Mouse (Mus musculus) embryonic fibroblast, embryonic 13.5 days (primary cell): ENCODE results near the gene Unc5c. TPM values are rescaled to one million over a fixed set of nuclear protein-coding genes. Genes with fewer than 3 reads are reported as not detected.

Experiments
- H3K27ac ChIP-seq: 2 replicates; pipeline ENCODE4 v1.5.1; 2012; ENCODE audit warnings: low read length, control low read depth, inconsistent platforms; ENCODE audit not compliant: insufficient read depth
- H3K4me1 ChIP-seq: 2 replicates; pipeline ENCODE4 v1.6.1; 2011; ENCODE audit warnings: low read length; ENCODE audit not compliant: control insufficient read depth, insufficient read depth
- H3K4me3 ChIP-seq: 2 replicates; pipeline ENCODE4 v1.5.1; 2011; ENCODE audit warnings: mild to moderate bottlenecking, control low read depth, low read length; ENCODE audit not compliant: insufficient read depth
- CTCF ChIP-seq: IDR thresholded peaks from 2 replicates; pipeline ENCODE4 v1.5.1; 2011; ENCODE audit warnings: mild to moderate bottlenecking, control low read depth, low read length, moderate library complexity, borderline replicate concordance; ENCODE audit not compliant: insufficient read depth
- POLR2A ChIP-seq: IDR thresholded peaks from 2 replicates; pipeline ENCODE4 v1.6.1; 2011; ENCODE audit warnings: low read depth, mild to moderate bottlenecking, control low read depth, low read length, moderate library complexity
- polyA plus RNA-seq: library from polyadenylated mRNA; stranded (reverse); fragments of >200 nt; gene quantifications from 2 replicates; pipeline ENCODE4 v1.2.4, GENCODE M21; 2011; ENCODE audit warnings: low read depth; ENCODE audit not compliant: missing spikeins, insufficient read length

The Unc5c gene
- polyA plus RNA-seq, 1 experiment = 23.8 TPM

DNA sequence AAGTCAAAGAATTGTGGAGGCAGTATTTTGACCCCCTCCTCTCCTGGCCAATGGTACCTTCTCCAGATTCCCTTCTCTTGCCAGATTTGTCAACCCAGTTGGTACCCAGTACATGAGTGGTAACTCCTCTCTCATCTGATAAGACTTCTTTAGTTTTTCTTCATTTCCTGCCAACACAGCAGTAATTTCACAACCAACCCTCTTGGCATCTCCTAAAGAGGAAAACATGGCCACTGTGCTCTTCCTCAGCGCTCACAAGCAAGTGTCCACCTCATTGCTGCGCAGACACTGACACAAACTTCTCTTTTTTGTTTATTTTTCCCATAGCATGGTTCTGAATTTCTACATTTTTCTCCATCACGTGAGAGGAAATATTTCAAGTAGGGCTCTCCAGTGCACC lies 38.3 kb downstream of the Unc5c start:
- no peak overlapping the region for H3K27ac ChIP-seq
- H3K4me1 ChIP-seq = no peaks in the 10 kb centered on the region
- no peak overlapping the region for H3K4me3 ChIP-seq
- TF ChIP-seq POLR2A = no peak
- TF ChIP-seq CTCF = no peak

DNA sequence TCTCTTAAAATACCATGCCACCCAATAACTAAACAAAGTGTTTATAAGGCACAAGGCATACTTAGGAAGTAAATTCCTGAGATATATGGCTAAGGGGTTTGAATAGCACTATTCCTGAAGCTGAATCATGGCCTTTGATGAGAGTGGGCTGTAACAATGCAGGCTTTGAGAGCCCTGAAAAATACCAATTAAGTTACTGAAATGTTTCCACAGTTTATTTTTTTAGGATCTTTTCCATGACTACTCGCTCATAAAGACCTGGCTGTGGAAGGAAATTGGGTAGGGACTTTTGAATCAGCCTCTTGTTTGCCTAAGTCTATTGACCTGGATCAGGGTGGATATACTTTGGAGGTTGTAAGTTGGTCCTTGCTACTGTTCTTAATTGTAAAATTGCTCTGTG lies 44.8 kb downstream of the Unc5c start:
- H3K27ac ChIP-seq = peak overlapping the region; percentile 64; the same call in 1 of the 2 replicates
- TF ChIP-seq POLR2A (no peak), CTCF (no peak)
- H3K4me1 ChIP-seq = no peaks in the 10 kb centered on the region
- no peak overlapping the region for H3K4me3 ChIP-seq

DNA sequence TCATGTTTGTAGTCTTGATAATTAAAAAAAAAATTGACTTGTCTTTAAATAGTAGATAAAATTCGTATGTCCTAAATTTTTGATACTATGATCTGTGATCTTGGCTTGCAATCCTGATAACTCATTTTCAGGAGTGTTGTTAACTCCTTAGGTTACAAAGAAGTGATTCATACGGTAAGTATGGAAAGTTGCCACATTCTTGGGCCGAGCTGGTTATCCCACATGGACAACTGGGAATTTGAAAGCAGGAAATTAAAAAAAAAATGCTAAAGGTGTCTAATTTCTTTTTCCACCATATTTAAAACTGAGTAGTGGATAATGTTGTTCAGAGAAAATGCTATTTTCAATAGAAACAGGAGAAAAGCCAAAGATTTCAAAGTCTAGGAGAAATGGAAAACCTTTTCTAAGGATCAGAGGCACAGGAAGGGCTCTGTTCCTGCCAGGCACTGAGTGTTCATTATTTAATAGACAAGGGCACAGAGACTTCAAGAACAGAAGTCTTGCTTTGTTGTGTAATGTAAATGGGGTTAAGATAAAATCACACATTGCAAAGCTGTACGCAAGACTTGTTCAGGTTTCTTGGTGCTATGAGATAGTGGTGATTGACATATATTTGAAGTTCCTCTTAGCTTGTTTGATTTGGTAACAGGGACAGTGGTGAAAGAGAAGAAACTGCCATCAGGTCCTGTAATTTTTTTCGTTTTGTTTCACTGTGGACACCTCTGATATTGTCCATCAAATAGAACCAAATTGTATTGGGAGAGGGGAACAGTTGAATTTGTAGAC lies 46.4 kb downstream of the Unc5c start:
- Histone ChIP-seq H3K27ac (peak overlapping the region; percentile 44), H3K4me1 (peaks cover 5% of the 10 kb centered on the region), H3K4me3 (no peak overlapping the region)
- TF ChIP-seq CTCF (no peak), POLR2A (no peak)

DNA sequence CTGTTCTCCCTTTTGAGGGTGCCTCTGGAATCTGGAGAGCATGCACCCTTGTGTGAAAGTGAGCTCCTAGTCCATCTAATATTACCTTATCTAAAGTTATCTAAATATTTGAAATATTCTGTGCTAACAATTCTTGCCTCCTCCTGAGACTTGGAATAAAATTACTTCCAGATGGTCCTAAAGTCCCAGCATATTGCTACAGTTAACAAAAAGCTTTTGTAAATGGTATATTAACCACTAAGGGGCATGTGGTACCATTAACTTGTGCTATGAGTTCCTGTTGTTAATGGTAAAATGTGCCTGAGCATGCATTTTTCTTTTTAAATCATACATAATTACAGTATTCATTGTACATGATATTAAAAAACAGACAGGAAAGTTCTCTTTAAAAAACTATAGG lies 63.7 kb downstream of the Unc5c start:
- Histone ChIP-seq H3K4me3 (no peak overlapping the region), H3K27ac (peak overlapping the region; percentile 86), H3K4me1 (no peaks in the 10 kb centered on the region)
- TF ChIP-seq POLR2A (no peak), CTCF (no peak)

DNA sequence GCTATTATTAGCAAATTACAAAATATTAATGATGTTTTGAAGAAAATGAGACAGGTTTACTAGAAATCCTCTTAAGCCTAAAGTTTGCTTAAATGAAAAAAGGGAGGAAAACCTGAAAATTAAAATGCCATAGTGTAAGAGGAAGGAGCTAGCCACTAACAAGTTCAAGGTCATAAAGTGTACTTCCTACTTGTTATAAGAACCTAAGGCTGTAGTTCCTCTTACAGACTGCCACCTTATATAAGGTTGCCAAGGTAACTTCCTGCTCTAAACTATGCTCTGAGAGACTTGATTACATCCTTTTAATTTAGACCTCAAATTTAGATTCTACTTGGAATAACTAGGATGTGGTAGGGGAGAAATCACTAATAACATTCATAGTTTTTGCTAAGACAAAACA lies 64.6 kb downstream of the Unc5c start:
- TF ChIP-seq CTCF (no peak), POLR2A (no peak)
- Histone ChIP-seq H3K27ac (no peak overlapping the region), H3K4me1 (no peaks in the 10 kb centered on the region), H3K4me3 (no peak overlapping the region)

DNA sequence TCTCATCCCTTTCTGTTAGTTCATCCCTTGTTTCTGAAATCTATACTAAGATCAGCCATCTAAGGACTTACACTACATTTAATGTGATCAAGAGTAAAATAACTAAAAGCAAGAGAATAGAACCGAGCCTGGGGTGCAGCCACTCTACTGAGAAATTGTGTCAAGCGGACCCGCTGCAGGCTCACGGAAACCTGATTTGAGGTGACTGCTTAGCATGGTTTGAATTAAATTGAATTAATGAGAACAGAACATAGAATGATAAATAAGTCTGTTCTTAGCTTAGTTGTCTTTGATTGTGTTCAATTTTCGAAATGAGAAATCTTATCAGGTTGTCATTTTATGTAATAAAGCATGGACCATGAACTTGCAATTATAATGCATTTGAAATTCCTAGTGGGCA lies 68.8 kb downstream of the Unc5c start:
- Histone ChIP-seq H3K4me3 (no peak overlapping the region), H3K4me1 (no peaks in the 10 kb centered on the region; the same call in 1 of the 2 replicates), H3K27ac (no peak overlapping the region)
- no peak for TF ChIP-seq CTCF
- no peak for TF ChIP-seq POLR2A

DNA sequence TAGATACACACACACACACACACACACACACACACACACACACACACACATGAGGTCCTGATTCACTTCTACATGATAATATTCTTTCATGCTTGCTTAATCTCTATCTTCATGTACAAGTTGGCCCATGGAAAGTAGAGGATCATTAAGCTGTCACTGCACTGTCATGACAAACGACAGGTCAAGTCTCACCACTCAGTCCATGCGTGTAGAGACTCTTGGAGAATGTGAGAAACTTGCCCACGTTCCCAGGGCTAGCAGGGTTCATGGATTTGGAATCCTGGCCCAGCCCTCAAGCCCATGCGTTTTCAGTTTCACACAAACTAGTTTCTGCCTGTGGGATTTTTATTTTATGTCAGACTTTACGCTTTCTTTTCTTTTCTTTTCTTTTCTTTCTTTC lies 71.8 kb downstream of the Unc5c start:
- Histone ChIP-seq H3K4me1 (no peaks in the 10 kb centered on the region; the same call in 1 of the 2 replicates), H3K27ac (no peak overlapping the region), H3K4me3 (no peak overlapping the region)
- no peak for TF ChIP-seq CTCF
- no peak for TF ChIP-seq POLR2A

DNA sequence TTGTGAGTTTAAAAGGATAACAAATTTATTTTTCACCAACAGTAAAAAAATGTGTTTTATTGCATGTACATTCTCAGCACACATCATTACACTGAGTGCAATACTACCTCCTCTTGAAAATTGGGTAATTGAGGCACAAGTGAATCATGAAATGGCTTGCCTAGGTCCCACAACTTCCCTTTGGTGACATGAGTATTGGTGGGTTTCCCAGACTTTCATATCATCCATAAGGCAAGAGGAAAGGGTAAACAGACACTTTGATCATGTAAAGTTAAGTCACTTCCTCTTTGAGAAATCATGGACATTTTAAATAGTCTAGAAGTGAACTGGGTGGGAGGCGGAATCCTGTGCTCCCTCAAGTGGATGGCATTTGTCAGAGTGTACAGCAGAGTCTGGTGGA lies 73.1 kb downstream of the Unc5c start:
- H3K4me1 ChIP-seq = no peaks in the 10 kb centered on the region; the same call in 1 of the 2 replicates
- TF ChIP-seq POLR2A (no peak), CTCF (no peak)
- H3K27ac ChIP-seq = no peak overlapping the region
- H3K4me3 ChIP-seq = no peak overlapping the region

DNA sequence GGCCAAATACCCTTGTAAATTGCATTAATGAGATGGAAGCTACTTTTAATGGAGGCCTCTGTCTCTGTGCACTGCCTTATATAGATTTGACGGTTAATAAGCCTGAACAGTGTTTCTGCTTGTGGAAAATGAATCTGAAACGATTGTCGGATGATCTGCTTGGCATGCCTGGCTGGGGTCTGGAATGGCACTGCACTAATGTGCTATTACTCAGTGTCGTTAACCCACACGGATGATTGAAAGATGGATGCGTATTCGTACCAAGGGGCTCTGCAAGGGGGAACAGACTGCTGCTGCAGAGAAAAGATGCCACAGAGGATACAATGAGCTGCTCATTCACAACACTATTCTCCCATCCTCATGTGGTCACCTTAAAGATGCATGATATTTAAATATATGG lies 75.7 kb downstream of the Unc5c start:
- Histone ChIP-seq H3K4me3 (no peak overlapping the region), H3K4me1 (no peaks in the 10 kb centered on the region; the same call in 1 of the 2 replicates), H3K27ac (no peak overlapping the region)
- no peak for TF ChIP-seq CTCF
- TF ChIP-seq POLR2A = no peak

DNA sequence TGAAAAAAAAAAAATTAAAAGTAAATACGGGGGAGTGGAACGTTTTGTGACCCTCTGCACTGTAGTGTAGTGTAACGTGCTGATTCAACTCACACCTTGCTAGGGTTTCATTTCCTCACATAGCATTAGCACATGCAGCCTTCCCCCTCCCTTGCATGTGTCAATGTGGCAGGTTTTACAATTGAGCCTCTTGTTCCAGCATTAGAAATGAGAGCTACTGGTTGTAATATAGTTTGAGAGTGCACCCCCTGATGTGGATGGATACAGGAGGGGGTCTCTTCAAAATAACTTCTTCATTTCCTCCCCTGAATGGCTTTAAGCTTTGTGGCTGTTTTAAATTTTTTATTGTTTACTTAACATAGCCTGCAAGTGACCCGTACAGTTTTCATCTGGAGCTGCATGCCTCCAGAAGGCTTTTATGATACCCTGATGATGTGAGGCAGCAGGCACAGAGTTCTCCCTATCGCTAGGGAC lies 82.4 kb downstream of the Unc5c start:
- H3K27ac ChIP-seq = no peak overlapping the region
- no peaks in the 10 kb centered on the region; the same call in 1 of the 2 replicates for H3K4me1 ChIP-seq
- no peak overlapping the region for H3K4me3 ChIP-seq
- TF ChIP-seq POLR2A (no peak), CTCF (no peak)
